Mouse (Mus musculus) monocyte, adult 5-6 weeks (primary cell): Measurements from ENCODE around the gene Krtdap. TPM values are rescaled to one million over a fixed set of nuclear protein-coding genes. Genes with fewer than 3 reads are reported as not detected.
"Not testable (repeated sequence)": the region's sequence is repeated elsewhere in the genome, so short reads cannot be mapped to it uniquely, and the experiment has no call there.

Experiments used
- ATAC-seq: fragments of 153-309, 156-312 bp; replicated peaks from 2 replicates; pipeline ENCODE4 v1.8.0; 2017; ENCODE audit warnings: mild to moderate bottlenecking; ENCODE audit not compliant: low TSS enrichment, insufficient number of reproducible peaks, severe bottlenecking, poor library complexity, low FRiP score
- total RNA-seq: library from RNA; stranded (forward); fragments of 200-1000, 200-491, 200-594 nt; gene quantifications from 3 replicates; pipeline ENCODE4 v1.2.3, GENCODE M21; 2017

The Krtdap gene
- total RNA-seq, 1 experiment from 2014 or later: not detected

DNA sequence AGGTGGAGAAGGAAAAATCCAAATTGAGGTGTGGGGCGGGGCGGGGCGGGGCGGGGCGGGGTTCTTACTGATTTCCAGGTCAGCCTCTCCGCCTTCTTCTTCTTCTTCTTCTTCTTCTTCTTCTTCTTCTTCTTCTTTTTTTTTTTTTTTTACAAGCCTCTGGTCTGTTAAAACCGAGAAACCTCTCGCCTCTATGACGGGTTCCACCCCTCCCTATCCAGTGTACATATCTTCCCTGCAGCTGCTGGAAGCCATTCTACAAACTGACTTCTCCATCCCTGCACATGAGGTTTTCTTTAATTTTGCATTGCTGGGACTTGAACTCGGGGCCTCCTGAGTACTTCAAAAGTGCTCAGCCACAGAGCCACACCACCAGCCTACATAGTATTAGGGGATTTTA lies 39.0 kb downstream of the Krtdap start:
- ATAC-seq: no peak

GRCm38 (mm10) chr7:30828871-30829270 lies 41.2 kb downstream of the Krtdap start:
- ATAC-seq: not testable (repeated sequence)

GRCm38 (mm10) chr7:30829428-30829827 lies 41.7 kb downstream of the Krtdap start:
- ATAC-seq: no peak

- no peak; the same call in 1 of the 2 replicates for ATAC-seq
Measured at GRCm38 (mm10) chr7:30832261-30832660, 44.6 kb downstream of the Krtdap start.

DNA sequence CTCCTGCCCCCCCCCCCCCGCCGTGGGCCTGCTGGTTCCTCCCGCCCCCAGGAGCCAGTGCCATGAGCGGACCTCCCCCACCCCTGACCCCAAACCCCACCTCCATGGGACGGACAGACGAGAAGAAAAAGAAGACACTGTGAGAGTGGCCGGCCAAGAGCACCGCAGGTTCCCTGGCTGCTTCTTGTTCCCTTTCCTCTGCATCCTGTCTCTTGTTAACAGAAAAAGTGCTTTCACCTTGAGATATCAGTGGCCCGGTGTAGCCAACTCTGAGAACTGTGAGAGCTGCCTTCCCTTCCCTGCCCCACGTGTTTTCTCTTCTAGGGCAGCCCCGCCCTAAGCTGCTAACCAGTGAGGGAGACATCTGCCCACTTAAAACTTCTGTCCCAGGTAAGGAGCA lies 45.0 kb downstream of the Krtdap start:
- not testable (repeated sequence) for ATAC-seq

DNA sequence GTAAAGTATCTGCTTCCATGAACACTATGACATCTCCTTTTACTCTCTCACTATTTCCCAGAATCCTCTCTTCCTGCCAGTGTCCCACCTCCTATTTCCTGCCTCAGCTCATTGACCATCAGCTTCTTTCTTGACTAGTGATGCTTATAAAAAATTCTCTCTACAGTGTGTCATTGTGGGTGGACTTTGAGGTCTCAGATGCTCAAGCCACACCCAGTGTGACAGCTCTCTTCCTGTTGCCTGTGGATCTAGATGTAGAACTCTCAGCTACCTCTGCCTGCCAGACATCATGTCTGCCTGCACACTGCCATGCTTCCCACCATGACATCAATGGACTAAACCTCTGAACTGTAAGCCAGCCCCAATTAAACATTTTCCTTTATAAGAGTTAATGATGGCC lies 49.6 kb downstream of the Krtdap start:
- ATAC-seq: no peak

DNA sequence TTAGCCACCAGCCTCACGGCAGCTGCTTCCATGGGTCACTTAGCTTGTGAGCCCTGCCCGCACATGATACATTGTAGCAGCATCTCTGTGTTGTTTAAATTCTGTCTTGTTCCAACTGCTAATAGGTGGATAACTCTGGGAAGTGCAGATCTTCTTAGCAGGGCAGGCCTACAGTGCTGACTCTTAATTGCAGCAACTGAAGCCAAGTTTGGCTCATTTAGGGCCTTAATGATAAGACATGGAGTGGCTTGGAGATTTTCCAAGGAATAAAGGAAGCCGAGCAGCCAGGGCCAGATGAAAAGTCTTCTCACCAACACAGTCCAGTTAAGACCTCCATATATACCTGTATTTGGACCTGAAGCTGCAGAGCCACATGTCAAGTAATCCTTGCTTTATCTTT lies 52.6 kb downstream of the Krtdap start:
- ATAC-seq: no peak

Other genes starting within 250 kb of the Krtdap start
- gene Hspb6, start 235.7 kb upstream of the Krtdap start, total RNA-seq: 0.19 to 2.7 TPM (median 1.5 TPM) in 3 replicates
- 1.7 to 4.3 TPM (median 3.3 TPM) in 3 replicates for gene Proser3, start 235.6 kb upstream of the Krtdap start, total RNA-seq
- 8.1 to 26.1 TPM (median 10.0 TPM) in 3 replicates for gene Lin37, start 228.1 kb upstream of the Krtdap start, total RNA-seq
- gene U2af1l4, start 224.6 kb upstream of the Krtdap start, total RNA-seq: 66.7 to 101 TPM (median 99.2 TPM) in 3 replicates
- 3.5 to 14.5 TPM (median 11.1 TPM) in 3 replicates for gene Gm49396, start 224.6 kb upstream of the Krtdap start, total RNA-seq
- gene Psenen, start 224.3 kb upstream of the Krtdap start, total RNA-seq: 76.7 to 145 TPM (median 135 TPM) in 3 replicates
- gene Igflr1, start 222.5 kb upstream of the Krtdap start, total RNA-seq: 0.43 TPM in 1 of 3 replicates, not detected in the others
- 15.4 to 44.0 TPM (median 23.8 TPM) in 3 replicates for gene Kmt2b, start 199.2 kb upstream of the Krtdap start, total RNA-seq
- 8.4 to 30.5 TPM (median 20.6 TPM) in 3 replicates for gene Zbtb32, start 189.0 kb upstream of the Krtdap start, total RNA-seq
- 1.1 TPM in 1 of 3 replicates, not detected in the others for gene Upk1a, start 175.0 kb upstream of the Krtdap start, total RNA-seq
- gene Cox6b1, start 161.7 kb upstream of the Krtdap start, total RNA-seq: 424 to 540 TPM (median 506 TPM) in 3 replicates
- gene Etv2, start 152.0 kb upstream of the Krtdap start, total RNA-seq: not detected in 3 replicates
- gene Rbm42, start 137.6 kb upstream of the Krtdap start, total RNA-seq: 63.9 to 74.7 TPM (median 64.6 TPM) in 3 replicates
- 5.6 to 20.3 TPM (median 11.0 TPM) in 3 replicates for gene Haus5, start 122.9 kb upstream of the Krtdap start, total RNA-seq
- gene Pmis2, start 116.3 kb upstream of the Krtdap start, total RNA-seq: not detected in 3 replicates
- gene 2200002J24Rik, start 89.0 kb upstream of the Krtdap start, total RNA-seq: not detected in 3 replicates
- 0.75 TPM in 1 of 3 replicates, not detected in the others for gene Atp4a, start 75.7 kb upstream of the Krtdap start, total RNA-seq
- gene Tmem147, start 58.4 kb upstream of the Krtdap start, total RNA-seq: 14.0 to 17.1 TPM (median 17.0 TPM) in 3 replicates
- gene Gapdhs, start 44.2 kb upstream of the Krtdap start, total RNA-seq: 0.85 to 1.9 TPM in 2 of 3 replicates, not detected in the other
- 2.3 TPM in 1 of 3 replicates, not detected in the others for gene Sbsn, start 36.4 kb upstream of the Krtdap start, total RNA-seq
- not detected in 3 replicates for gene Dmkn, start 24.1 kb upstream of the Krtdap start, total RNA-seq
- 0.19 to 3.1 TPM (median 1.2 TPM) in 3 replicates for gene Ffar2, start 35.9 kb downstream of the Krtdap start, total RNA-seq
- not detected in 3 replicates for gene Ffar3, start 68.3 kb downstream of the Krtdap start, total RNA-seq
- 0.10 to 1.5 TPM (median 0.32 TPM) in 3 replicates for gene Ffar1, start 73.7 kb downstream of the Krtdap start, total RNA-seq
- gene Cd22, start 92.4 kb downstream of the Krtdap start, total RNA-seq: 45.5 to 101 TPM (median 62.1 TPM) in 3 replicates
- gene Mag, start 127.0 kb downstream of the Krtdap start, total RNA-seq: 2.5 to 6.9 TPM (median 3.5 TPM) in 3 replicates
- not detected in 3 replicates for gene Hamp2, start 136.8 kb downstream of the Krtdap start, total RNA-seq
- gene Hamp, start 156.1 kb downstream of the Krtdap start, total RNA-seq: not detected in 3 replicates
- 126 to 170 TPM (median 139 TPM) in 3 replicates for gene Usf2, start 168.9 kb downstream of the Krtdap start, total RNA-seq
- gene Lsr, start 185.6 kb downstream of the Krtdap start, total RNA-seq: 2.2 to 5.1 TPM (median 2.9 TPM) in 3 replicates
- 1.3 TPM in 1 of 3 replicates, not detected in the others for gene Fam187b, start 185.9 kb downstream of the Krtdap start, total RNA-seq